Mouse (Mus musculus) c-Kit-negative CD71-positive TER-119-positive erythroid progenitor cells, embryonic 14.5 days (primary cell): ENCODE measurements around the gene Cd9.

Source experiments
- DNase-seq: peaks from one replicate; pipeline ENCODE4 v3.0.0-alpha.2; 2013; ENCODE audit warnings: low read depth, low spot score

Cd9 gene

GRCm38 (mm10) chr6:125476090-125476489 lies 18.5 kb downstream of the Cd9 start:
- DNase-seq = no peak

GRCm38 (mm10) chr6:125475184-125475583 lies 19.4 kb downstream of the Cd9 start:
- DNase-seq = no peak

DNA sequence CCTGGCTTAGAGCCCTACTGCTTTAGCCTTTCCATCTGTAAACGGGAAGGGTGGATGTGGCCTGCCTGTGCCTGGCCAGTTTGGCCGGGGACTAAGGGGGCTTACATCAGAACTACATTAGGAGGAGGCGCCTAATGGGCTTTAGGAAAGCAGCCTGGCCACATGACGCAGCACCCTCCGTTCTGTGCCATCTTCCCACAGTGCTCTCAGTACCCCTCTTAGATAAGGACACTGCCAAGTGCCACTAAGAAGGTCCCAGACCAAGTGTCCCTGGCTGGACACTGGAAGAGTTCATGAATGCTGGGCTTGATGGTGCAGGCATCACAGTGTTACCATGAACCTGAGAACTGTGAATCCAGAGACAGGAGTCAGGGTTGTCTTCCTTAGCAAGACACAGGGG lies 20.7 kb downstream of the Cd9 start:
- no peak for DNase-seq

GRCm38 (mm10) chr6:125473321-125473721 lies 21.3 kb downstream of the Cd9 start:
- DNase-seq = peak; percentile 57

- DNase-seq = no peak
Measured at GRCm38 (mm10) chr6:125471921-125472320, 22.7 kb downstream of the Cd9 start.

- DNase-seq = no peak
Measured at GRCm38 (mm10) chr6:125471326-125471725, 23.3 kb downstream of the Cd9 start.

- DNase-seq = no peak
Measured at GRCm38 (mm10) chr6:125470616-125471015, 24.0 kb downstream of the Cd9 start.

DNA sequence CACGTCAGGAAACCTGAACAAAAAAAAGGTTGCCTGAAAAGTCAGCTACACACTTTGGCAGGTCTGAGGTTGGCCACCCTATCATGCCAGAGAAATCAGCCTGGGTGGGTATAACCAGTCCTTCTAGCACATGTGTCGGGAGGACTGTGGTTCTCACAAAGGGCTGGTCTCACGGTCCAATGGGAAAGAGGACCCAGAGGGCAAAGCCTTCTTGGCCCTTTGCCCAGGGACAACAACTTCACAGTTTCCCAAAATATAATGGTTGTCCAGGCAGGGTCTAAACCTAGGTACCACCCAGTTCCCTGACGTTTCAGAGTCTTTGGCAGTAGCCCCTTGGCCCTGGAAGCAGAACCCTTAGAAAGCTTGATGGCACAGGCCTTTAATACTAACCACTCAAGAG lies 25.4 kb downstream of the Cd9 start:
- DNase-seq = no peak

- DNase-seq = no peak
Measured at GRCm38 (mm10) chr6:125468179-125468960, 26.2 kb downstream of the Cd9 start.

GRCm38 (mm10) chr6:125467301-125467715 lies 27.3 kb downstream of the Cd9 start:
- DNase-seq = no peak

GRCm38 (mm10) chr6:125462312-125462711 lies 32.3 kb downstream of the Cd9 start:
- DNase-seq = no peak

- DNase-seq = no peak
Measured at GRCm38 (mm10) chr6:125461788-125462187, 32.8 kb downstream of the Cd9 start.

- no peak for DNase-seq
Measured at GRCm38 (mm10) chr6:125461325-125461724, 33.3 kb downstream of the Cd9 start.

GRCm38 (mm10) chr6:125460589-125460988 lies 34.0 kb downstream of the Cd9 start:
- no peak for DNase-seq

DNA sequence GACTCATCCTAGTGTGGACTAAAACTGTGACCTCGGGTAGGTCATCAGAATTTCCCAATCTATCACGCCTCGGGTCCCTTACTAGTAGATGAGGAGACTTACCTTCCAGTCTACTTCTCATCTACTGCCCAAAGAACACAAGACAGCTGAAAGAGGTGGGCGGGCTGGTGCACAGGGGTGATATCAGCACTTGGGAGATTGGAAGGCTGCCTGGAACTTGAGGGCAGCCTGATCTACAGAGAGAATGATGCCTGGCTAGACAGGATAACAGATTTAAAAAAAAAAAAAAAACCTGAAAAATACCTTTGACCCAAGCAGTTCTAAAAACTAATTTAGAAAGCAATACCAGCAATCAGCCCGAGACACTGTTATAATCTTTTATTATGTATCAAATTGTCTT lies 34.7 kb downstream of the Cd9 start:
- no peak for DNase-seq

DNA sequence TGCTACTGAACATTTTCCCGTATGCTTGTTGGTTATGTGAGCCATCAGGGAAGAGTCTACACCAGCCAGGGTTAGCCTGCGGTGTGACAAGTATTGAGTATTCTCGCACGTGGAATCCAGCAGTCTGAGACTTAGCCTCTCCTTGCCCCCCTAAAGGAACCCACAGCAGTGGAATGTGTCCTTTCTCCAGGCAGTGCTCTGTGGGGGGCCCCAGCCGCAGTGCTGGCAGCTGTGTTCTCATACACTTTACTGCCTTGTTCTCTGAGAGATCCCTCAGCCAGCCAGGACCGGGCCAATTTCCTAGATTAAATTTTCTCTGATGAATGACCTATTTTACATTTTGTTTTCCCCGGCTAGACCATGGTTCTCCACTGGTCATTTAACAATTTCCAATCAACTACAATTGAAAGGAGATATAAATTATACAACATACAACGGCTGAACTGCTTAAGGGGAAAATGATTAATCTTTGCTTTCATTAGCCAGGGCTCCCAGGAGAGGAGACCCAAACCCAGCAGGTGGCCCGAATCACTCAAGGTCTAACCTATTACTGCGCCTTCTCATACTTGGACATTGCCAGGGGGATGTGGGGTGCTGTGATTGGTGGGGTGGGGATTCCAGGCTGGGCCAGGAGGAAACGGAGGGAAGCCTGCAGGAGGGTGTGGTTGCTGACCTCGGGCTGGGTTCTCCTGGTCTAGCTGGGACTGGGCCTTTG lies 38.6 kb downstream of the Cd9 start:
- DNase-seq = no peak

DNA sequence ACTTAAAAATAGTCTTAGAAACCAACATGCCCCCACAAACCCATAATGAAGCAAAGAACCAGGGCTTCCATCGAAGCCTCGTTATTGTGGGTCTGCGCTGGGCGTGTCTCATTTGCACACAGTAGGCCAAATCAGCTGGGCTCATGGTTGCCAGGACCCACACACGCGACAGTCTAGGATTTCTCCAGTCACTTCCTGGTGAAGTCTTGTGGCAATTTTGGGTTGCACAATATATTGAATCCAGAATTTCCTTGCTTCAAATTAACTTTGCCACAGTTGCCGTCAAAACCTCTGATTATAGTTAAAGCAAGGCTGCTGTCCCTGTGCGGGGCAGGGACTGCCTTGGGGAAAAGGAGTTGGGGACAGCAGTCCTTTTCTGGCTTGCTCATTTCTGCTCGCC lies 39.9 kb downstream of the Cd9 start:
- DNase-seq = no peak

GRCm38 (mm10) chr6:125454299-125454698 lies 40.3 kb downstream of the Cd9 start:
- no peak for DNase-seq

DNA sequence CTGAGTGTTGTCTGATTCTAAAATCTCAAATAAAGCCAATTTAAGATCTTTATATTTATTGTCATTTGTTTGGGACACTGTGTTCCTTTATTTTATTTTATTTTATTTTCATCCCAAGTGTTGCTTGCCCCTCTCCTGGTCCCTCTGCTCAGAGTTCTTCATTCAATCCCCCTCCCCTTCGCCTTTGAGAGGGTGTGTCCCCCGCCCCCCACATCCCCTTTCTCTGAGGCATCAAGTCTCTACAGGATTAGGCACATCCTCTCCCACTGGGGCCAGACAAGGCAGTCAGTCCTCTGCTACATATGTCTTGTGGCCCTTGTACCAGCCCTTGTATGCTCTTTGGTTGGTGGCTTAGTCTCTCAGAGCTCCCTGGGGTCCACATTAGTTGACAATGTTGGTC lies 46.9 kb downstream of the Cd9 start:
- DNase-seq = no peak

GRCm38 (mm10) chr6:125447205-125447604 lies 47.4 kb downstream of the Cd9 start:
- no peak for DNase-seq

DNA sequence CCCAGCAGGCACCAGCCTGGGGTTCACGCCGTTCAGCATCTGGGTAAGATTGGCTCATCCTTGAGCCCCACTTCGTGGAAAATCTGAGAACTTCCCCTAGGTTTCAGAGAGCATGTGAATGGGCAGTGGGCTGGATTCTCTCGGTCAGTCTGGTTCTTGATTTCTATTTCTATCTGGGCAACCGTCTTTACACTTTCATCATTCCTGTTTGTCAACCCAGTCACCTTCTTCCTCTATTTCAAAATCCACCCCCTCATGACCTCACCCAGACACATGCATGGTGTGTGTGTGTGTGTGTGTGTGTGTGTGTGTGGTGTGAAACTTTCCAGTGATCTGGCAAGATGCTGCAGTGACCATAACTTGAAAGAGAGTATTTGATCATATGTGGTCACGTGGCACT lies 49.2 kb downstream of the Cd9 start:
- no peak for DNase-seq

- DNase-seq = no peak
Measured at GRCm38 (mm10) chr6:125442591-125442990, 52.0 kb downstream of the Cd9 start.

DNA sequence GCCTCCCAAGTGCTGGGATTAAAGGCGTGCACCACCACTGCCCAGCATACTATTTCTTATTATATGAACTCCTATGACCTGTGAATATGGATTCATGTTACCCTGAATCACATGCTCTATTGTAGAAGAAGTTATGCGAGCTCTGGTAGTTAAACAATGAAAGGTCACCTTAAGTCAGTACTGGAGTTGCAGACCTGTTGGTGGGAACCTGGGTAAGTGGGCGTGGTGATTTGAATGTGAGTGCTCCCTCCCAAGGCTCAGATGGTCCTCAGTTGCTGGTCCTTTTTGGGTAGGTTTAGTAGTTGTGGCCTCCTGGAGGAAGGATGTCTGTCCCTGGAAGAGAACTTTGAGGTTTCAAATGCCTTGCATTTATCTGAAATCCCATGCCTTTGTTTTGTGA lies 57.8 kb downstream of the Cd9 start:
- no peak for DNase-seq
